Mouse (Mus musculus) cerebellum, adult 9-10 months (tissue): ENCODE data around the gene Lmtk2.
A peak's percentile ranks its signal among the peaks of the same experiment; 100 is the strongest.

ENCODE experiments used
- DNase-seq: peaks from one replicate; pipeline ENCODE4 v3.0.0; 2022

Gene Lmtk2

GRCm38 (mm10) chr5:144112574-144113438 is 12.6 kb downstream of the Lmtk2 start:
- peak; percentile 45 for DNase-seq

DNA sequence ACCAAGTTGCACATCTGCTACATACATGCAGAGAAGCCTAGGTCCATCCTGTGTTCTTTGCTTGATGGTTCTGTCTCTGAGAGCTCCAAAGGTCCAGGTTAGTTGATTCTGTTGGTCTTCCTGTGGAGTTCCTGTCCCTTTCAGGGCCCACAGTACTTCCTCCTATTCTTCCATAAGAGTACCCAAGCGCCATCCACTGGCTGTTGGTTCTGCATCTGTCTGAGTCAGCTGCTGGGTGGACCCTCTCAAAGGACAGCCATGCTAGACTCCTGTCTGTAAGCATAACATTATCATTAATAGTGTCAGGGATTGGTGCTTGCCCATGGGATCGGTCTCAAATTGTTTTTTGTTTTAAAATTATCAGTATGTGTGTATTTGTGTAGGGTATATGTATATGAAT is 13.8 kb downstream of the Lmtk2 start:
- DNase-seq = no peak

DNA sequence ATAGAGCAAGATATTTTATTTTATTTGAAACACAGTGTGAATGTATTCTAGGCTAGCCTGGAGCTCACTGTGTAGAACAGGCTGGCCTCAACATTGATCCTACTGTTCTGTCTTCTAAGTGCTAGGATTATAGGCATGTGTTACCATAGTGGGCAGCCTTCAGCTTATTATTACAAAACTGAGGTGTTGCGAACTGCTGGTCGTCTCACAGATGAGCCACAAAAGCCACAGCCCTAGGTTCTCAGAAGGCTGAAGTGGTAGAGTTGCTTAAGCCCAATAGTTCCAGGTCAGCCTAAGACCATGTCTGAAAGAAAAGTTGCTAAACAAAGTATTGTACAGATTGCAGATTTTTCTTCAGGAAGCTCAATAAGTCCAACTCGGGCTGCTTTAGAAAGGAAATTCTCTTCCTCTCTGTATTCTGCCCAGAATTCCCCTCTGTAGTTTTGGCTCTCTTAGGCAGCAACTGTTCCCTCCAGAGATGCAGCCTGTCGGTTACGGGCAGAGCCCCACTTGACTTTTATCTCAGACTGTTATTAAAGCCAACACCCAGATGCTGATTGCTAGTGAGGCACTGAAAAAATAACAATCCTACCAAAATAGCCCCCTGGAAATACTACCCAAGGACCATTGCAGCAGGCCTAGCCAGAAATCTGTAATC is 14.9 kb downstream of the Lmtk2 start:
- no peak for DNase-seq

DNA sequence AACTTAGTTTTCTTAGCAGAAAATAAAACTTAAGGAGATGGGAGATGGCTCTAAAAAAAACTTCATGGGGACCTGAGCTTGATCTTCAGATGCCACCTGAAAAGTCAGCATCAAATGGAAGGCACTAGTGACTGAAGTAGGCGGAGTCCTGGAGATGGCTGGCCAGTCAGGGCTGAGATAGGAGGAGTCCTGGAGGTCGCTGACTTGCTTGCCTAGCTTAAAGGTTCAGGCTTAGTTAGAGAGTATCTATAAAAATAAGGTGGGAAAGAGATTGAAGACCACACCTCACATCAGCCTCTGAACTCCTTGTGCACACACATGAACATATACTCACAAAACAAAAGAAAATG is 15.4 kb downstream of the Lmtk2 start:
- no peak for DNase-seq

DNA sequence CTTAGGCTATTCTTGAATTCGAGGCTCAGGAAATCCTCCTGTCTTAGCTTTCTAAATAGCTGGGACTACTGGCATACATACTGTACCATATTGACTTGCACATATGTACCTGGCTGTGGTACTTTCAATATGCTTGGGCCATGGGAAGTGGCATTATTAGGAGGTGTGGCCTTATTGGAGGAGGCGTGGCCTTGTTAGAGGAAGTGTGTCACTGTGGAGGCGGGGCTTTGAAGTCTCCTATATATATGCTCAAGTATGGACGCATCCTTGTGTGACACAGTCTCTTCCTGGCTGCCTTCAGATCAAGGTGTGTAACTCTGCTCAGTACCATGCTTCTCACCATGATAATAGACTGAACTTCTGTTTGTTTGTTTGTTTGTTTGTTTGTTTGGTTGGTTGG is 18.0 kb downstream of the Lmtk2 start:
- DNase-seq = no peak

DNA sequence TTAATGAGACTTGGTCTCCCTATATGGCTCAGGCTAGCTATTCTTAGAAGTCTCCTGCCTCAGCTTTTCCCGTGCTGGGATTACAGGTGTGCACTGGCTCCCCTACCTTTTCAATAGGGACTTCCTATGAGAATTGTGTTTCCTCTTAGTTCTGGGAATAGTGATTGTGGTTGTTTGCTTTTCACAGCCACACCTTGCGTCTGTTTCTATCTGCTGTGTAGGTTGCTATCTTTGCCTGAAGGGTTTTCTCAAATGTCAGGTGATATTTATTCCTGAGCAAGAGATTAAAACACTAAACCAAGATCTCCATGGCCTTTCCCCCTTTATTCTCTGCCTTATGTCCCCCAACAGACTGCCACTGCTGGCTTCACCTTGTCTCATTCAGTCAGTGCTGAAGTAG is 19.1 kb downstream of the Lmtk2 start:
- DNase-seq = no peak

- no peak for DNase-seq
These were observed 21.3 kb downstream of the Lmtk2 start for GRCm38 (mm10) chr5:144121489-144121888.

- DNase-seq = no peak
These were observed 25.9 kb downstream of the Lmtk2 start for GRCm38 (mm10) chr5:144125979-144126755.

GRCm38 (mm10) chr5:144143531-144143930 is 43.3 kb downstream of the Lmtk2 start:
- no peak for DNase-seq

DNA sequence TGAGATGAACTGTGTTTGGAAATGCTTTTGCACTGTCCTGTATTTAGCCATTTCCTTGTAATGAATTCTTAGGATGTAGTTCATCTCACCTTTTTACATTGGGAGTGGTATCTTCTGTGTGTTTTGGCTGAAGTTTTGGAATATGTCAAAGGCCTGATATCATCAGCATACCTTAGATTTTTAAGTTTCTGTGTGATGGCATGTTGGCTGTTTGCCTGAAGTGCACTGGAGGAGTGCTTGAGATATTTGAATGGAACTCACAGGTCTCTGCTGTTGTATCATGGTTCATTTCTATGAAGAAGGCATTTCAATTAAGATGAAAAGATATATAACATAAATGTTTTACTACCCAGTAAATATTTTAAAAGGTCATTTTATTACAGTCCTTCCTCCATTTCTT is 46.7 kb downstream of the Lmtk2 start:
- no peak for DNase-seq

- no peak for DNase-seq
These were observed 49.3 kb downstream of the Lmtk2 start for GRCm38 (mm10) chr5:144149530-144149929.

- DNase-seq = no peak
These were observed 51.0 kb downstream of the Lmtk2 start for GRCm38 (mm10) chr5:144151270-144151669.

- peak; percentile 84 for DNase-seq
These were observed 54.3 kb downstream of the Lmtk2 start for GRCm38 (mm10) chr5:144154528-144154927.

DNA sequence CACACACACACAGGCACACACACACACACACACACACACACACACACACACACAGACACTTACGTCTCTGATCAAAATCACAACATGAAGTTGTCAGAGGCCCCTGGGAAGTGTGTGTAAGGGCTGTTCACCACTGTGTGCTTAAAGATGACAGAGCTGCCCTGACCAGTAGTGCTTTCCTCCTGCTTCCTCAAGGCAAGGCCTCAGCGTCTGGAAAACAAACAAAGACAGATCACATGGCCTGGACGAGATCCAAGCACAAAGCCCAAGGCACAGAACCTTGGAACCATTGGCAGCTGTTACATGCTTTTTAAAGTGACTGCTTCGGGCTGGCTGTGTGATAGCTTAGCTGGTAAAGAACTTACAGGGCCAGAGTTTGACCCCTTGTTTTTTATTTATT is 58.4 kb downstream of the Lmtk2 start:
- peak; percentile 61 for DNase-seq

DNA sequence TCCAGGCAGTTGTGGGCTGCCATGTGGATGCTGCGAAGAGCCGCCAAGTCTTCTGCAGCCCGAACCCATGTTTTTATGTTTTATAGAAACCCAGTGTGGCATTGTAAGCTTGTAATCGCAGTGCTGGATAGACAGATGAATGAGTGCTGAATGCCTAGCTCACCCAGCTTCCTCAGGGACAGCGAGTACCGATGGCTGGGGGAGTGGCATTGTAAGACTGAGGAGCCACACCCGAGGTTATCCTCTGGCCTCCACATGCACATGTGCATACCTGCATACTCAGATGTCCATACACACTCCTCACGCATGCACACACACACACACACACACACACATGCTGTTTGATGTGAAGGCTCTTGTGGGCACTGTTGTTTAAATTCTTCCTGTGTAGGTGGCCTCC is 58.9 kb downstream of the Lmtk2 start:
- no peak for DNase-seq

DNA sequence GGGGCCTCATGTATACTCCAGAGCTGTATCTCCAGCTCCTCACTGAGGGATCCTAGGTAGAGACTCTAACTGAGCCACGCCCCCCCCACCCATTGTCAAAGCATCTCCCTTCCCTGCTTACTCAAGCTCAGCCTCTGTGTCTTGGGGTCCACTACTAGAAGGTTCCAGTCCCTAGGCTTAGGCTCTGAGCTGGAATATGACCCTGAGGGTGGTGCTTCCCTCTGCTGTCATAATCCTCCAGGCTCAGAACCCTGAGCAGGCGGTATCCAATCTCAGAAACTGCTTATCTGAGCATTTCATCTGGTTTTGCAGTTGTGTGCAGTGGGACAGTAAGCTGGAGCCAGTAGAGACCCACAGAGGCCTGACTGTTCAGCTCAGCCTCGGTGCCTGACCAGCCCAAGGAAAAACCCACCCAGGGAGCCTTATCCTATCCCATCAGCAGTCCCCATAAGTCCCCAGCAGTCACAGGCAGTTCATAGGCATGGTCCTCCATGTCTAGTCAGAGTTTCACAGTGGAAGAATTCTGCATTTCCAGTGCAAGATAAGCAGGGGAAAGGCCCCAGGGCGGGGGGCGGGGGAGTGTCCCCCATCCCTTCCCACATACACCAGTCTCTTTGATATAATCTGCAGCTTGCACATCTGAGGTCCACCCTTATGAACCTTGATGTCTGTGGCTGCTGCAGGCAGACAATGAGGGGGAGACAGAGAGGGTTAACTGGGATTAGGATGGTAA is 62.0 kb downstream of the Lmtk2 start:
- no peak for DNase-seq

GRCm38 (mm10) chr5:144162813-144163517 is 62.7 kb downstream of the Lmtk2 start:
- DNase-seq = peak; percentile 82

DNA sequence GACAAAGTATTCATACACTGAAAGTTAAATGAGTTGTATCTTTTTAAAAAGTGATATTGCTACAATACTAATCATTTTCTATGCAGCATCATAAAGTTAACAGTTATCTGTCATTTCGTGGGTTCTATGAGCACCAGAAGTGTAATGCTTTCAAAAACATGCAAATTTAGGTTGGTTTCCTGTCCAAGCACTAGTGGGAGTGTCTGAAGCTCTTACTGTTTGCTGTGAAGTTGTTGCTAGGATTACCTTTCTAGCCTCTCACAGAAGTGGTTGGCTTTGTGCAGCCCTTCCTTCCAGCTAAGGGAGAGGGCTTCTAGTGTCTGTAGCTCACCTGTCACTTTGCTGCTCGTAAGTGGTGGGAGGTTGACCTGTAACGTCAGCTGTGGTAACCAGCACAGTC is 65.5 kb downstream of the Lmtk2 start:
- no peak for DNase-seq

GRCm38 (mm10) chr5:144169275-144169975 is 69.2 kb downstream of the Lmtk2 start:
- DNase-seq = no peak

- DNase-seq = no peak
These were observed 73.4 kb downstream of the Lmtk2 start for GRCm38 (mm10) chr5:144173648-144174047.

GRCm38 (mm10) chr5:144178216-144178615 is 78.0 kb downstream of the Lmtk2 start:
- no peak for DNase-seq

GRCm38 (mm10) chr5:144181249-144181648 is 81.0 kb downstream of the Lmtk2 start:
- no peak for DNase-seq
